Mouse (Mus musculus) midbrain, embryonic 15.5 days (tissue): Measurements from ENCODE around the gene Pgap3. TPM values are rescaled to one million over a fixed set of nuclear protein-coding genes. Genes with fewer than 3 reads are reported as not detected.

ENCODE experiments used
- ATAC-seq: fragments of 200-750 bp; cut with Nextera tagmentation; replicated peaks from 2 replicates; pipeline ENCODE4 v1.8.0; 2017; ENCODE audit warnings: moderate TSS enrichment
- H3K27ac ChIP-seq: fragments of 300-500 bp; sonication (generic); 2 replicates; pipeline ENCODE4 v1.5.1; 2015; ENCODE audit warnings: mild to moderate bottlenecking, inconsistent platforms
- H3K27me3 ChIP-seq: fragments of 300-500 bp; sonication (generic); replicated peaks from 2 replicates; pipeline ENCODE4 v1.6.1; 2015; ENCODE audit warnings: inconsistent platforms
- H3K36me3 ChIP-seq: fragments of 300-500 bp; sonication (generic); replicated peaks from 2 replicates; pipeline ENCODE4 v1.6.1; 2015; ENCODE audit warnings: inconsistent platforms
- H3K4me1 ChIP-seq: fragments of 300-500 bp; sonication (generic); 2 replicates; pipeline ENCODE4 v1.6.1; 2015; ENCODE audit warnings: inconsistent platforms
- H3K4me2 ChIP-seq: fragments of 300-500 bp; sonication (generic); 2 replicates; pipeline ENCODE4 v1.6.1; 2015; ENCODE audit warnings: inconsistent platforms, mild to moderate bottlenecking, moderate library complexity
- H3K4me3 ChIP-seq: fragments of 300-500 bp; sonication (generic); 2 replicates; pipeline ENCODE4 v1.5.1; 2015; ENCODE audit warnings: mild to moderate bottlenecking, inconsistent platforms
- H3K9ac ChIP-seq: fragments of 300-500 bp; sonication (generic); 2 replicates; pipeline ENCODE4 v1.6.1; 2015; ENCODE audit warnings: mild to moderate bottlenecking, inconsistent platforms
- H3K9me3 ChIP-seq: fragments of 300-500 bp; sonication (generic); 2 replicates; pipeline ENCODE4 v1.6.1; 2016; ENCODE audit warnings: inconsistent platforms
- WGBS: fragments of 180-500 bp; shearing (Covaris S2); methylation state at CpG from one replicate; pipeline ENCODE4 v1.1.7; 2015; ENCODE audit warnings: mixed read lengths; 5-methylcytosine and 5-hydroxymethylcytosine counted together
- polyA plus RNA-seq: library from polyadenylated mRNA; unstranded; fragments of >200 nt; fragmentation: Nextera tagmentation; extraction: Ambion mirVana; gene quantifications from 2 replicates; pipeline ENCODE4 v1.2.1, GENCODE M21; 2015

Pgap3 gene
- 9.6 and 9.9 TPM in 2 replicates for polyA plus RNA-seq

- peak; percentile 91 for ATAC-seq
- Histone ChIP-seq H3K27ac (peak within 1 kb of the TSS; percentile 96), H3K4me1 (peaks cover 7% of the 10 kb centered on the region), H3K27me3 (peaks cover 5% of the 10 kb centered on the region), H3K36me3 (no peaks in the 10 kb centered on the region), H3K9ac (peak within 1 kb of the TSS; percentile 69), H3K4me3 (peak within 1 kb of the TSS; percentile 59), H3K4me2 (peak within 1 kb of the TSS; percentile 74), H3K9me3 (no peaks in the 10 kb centered on the region)
- WGBS = under 1% methylated on average over 40 of the region's 40 CpGs
Observed at GRCm38 (mm10) chr11:98400161-98400726, at the start of gene Pgap3. Gene Pgap3, minus strand, starts transcription at chr11:98400490.

- Histone ChIP-seq H3K27ac (no peak overlapping the region), H3K4me2 (no peak overlapping the region), H3K9me3 (no peaks in the 10 kb centered on the region), H3K4me1 (peaks cover 8% of the 10 kb centered on the region), H3K9ac (no peak overlapping the region), H3K27me3 (peaks cover 27% of the 10 kb centered on the region), H3K36me3 (no peaks in the 10 kb centered on the region), H3K4me3 (no peak overlapping the region)
- WGBS = 91% methylated on average over 3 of the region's 3 CpGs
- no peak for ATAC-seq
Observed at GRCm38 (mm10) chr11:98449419-98449818, 49.1 kb upstream of the Pgap3 start.

- H3K36me3 ChIP-seq = no peaks in the 10 kb centered on the region
- H3K9ac ChIP-seq = no peak overlapping the region
- H3K4me3 ChIP-seq = no peak overlapping the region
- no peaks in the 10 kb centered on the region for H3K9me3 ChIP-seq
- peaks cover 8% of the 10 kb centered on the region for H3K4me1 ChIP-seq
- no peak overlapping the region for H3K27ac ChIP-seq
- H3K27me3 ChIP-seq = peaks cover 27% of the 10 kb centered on the region
- no peak overlapping the region for H3K4me2 ChIP-seq
- no peak for ATAC-seq
- WGBS = 46% methylated on average over 13 of the region's 13 CpGs
Observed at GRCm38 (mm10) chr11:98448191-98448790, 48.0 kb upstream of the Pgap3 start.

GRCm38 (mm10) chr11:98447475-98447834 is 47.2 kb upstream of the Pgap3 start:
- Histone ChIP-seq H3K4me3 (no peak overlapping the region), H3K27me3 (peaks cover 27% of the 10 kb centered on the region), H3K9me3 (no peaks in the 10 kb centered on the region), H3K4me1 (peaks cover 8% of the 10 kb centered on the region), H3K27ac (no peak overlapping the region), H3K36me3 (no peaks in the 10 kb centered on the region), H3K9ac (no peak overlapping the region), H3K4me2 (peak overlapping the region; percentile 21; the same call in 1 of the 2 replicates)
- WGBS = 17% methylated on average over 7 of the region's 7 CpGs
- ATAC-seq = no peak

- 4% methylated on average over 33 of the region's 33 CpGs for WGBS
- H3K4me2 ChIP-seq = peak overlapping the region; percentile 21
- no peak for ATAC-seq
- peaks cover 27% of the 10 kb centered on the region for H3K27me3 ChIP-seq
- no peaks in the 10 kb centered on the region for H3K9me3 ChIP-seq
- no peak overlapping the region for H3K4me3 ChIP-seq
- peak overlapping the region; percentile 14; the same call in 1 of the 2 replicates for H3K9ac ChIP-seq
- no peaks in the 10 kb centered on the region for H3K36me3 ChIP-seq
- no peak overlapping the region for H3K27ac ChIP-seq
- peaks cover 8% of the 10 kb centered on the region for H3K4me1 ChIP-seq
Observed at GRCm38 (mm10) chr11:98446562-98447474, 46.5 kb upstream of the Pgap3 start.

GRCm38 (mm10) chr11:98446213-98446561 is 45.9 kb upstream of the Pgap3 start, which contains the start of gene Grb7:
Gene Grb7, plus strand, starts transcription at chr11:98446394.
- peaks cover 27% of the 10 kb centered on the region for H3K27me3 ChIP-seq
- H3K27ac ChIP-seq = no peak within 1 kb of the TSS
- peaks cover 8% of the 10 kb centered on the region for H3K4me1 ChIP-seq
- WGBS = 8% methylated on average over 5 of the region's 5 CpGs
- no peaks in the 10 kb centered on the region for H3K9me3 ChIP-seq
- ATAC-seq = no peak
- H3K9ac ChIP-seq = peak within 1 kb of the TSS; percentile 14; the same call in 1 of the 2 replicates
- no peak within 1 kb of the TSS for H3K4me3 ChIP-seq
- H3K4me2 ChIP-seq = peak within 1 kb of the TSS; percentile 21
- H3K36me3 ChIP-seq = no peaks in the 10 kb centered on the region

GRCm38 (mm10) chr11:98445679-98446078 is 45.4 kb upstream of the Pgap3 start:
- 63% methylated on average over 4 of the region's 4 CpGs for WGBS
- no peak overlapping the region for H3K27ac ChIP-seq
- peaks cover 27% of the 10 kb centered on the region for H3K27me3 ChIP-seq
- no peak overlapping the region for H3K4me3 ChIP-seq
- H3K9me3 ChIP-seq = no peaks in the 10 kb centered on the region
- H3K36me3 ChIP-seq = no peaks in the 10 kb centered on the region
- ATAC-seq = no peak
- H3K4me1 ChIP-seq = peaks cover 8% of the 10 kb centered on the region
- H3K4me2 ChIP-seq = no peak overlapping the region
- no peak overlapping the region for H3K9ac ChIP-seq

- ATAC-seq = no peak
Observed at GRCm38 (mm10) chr11:98445238-98445637, 44.9 kb upstream of the Pgap3 start.

GRCm38 (mm10) chr11:98443688-98444087 is 43.4 kb upstream of the Pgap3 start:
- no peak overlapping the region for H3K9ac ChIP-seq
- H3K27me3 ChIP-seq = peaks cover 27% of the 10 kb centered on the region
- no peaks in the 10 kb centered on the region for H3K9me3 ChIP-seq
- H3K36me3 ChIP-seq = no peaks in the 10 kb centered on the region
- no peak overlapping the region for H3K4me3 ChIP-seq
- H3K4me1 ChIP-seq = peaks cover 8% of the 10 kb centered on the region
- 91% methylated on average over 1 of the region's 1 CpGs for WGBS
- no peak for ATAC-seq
- H3K4me2 ChIP-seq = no peak overlapping the region
- H3K27ac ChIP-seq = no peak overlapping the region

More at GRCm38 (mm10) chr11:98445238-98445637, 44.9 kb upstream of the Pgap3 start:
- H3K4me3 ChIP-seq = no peak overlapping the region
- 47% methylated on average over 1 of the region's 1 CpGs for WGBS
- no peaks in the 10 kb centered on the region for H3K9me3 ChIP-seq
- H3K27me3 ChIP-seq = peaks cover 27% of the 10 kb centered on the region
- H3K9ac ChIP-seq = no peak overlapping the region
- no peak overlapping the region for H3K4me2 ChIP-seq
- H3K4me1 ChIP-seq = peaks cover 8% of the 10 kb centered on the region
- H3K36me3 ChIP-seq = no peaks in the 10 kb centered on the region
- no peak overlapping the region for H3K27ac ChIP-seq

- Histone ChIP-seq H3K9me3 (no peaks in the 10 kb centered on the region), H3K27ac (peak within 1 kb of the TSS; percentile 79), H3K4me3 (peak within 1 kb of the TSS; percentile 74), H3K36me3 (no peaks in the 10 kb centered on the region), H3K4me2 (peak within 1 kb of the TSS; percentile 68), H3K27me3 (no peaks in the 10 kb centered on the region), H3K4me1 (peaks cover 9% of the 10 kb centered on the region), H3K9ac (peak within 1 kb of the TSS; percentile 67)
- peak; percentile 94 for ATAC-seq
- 3% methylated on average over 43 of the region's 43 CpGs for WGBS
Observed at GRCm38 (mm10) chr11:98438331-98439158, 38.3 kb upstream of the Pgap3 start, which contains the start of gene Mien1. Gene Mien1, minus strand, starts transcription at chr11:98438991.

- 90% methylated on average over 6 of the region's 6 CpGs for WGBS
- no peak overlapping the region for H3K27ac ChIP-seq
- ATAC-seq = no peak
- H3K9me3 ChIP-seq = no peaks in the 10 kb centered on the region
- H3K27me3 ChIP-seq = no peaks in the 10 kb centered on the region
- no peak overlapping the region; the same call in 1 of the 2 replicates for H3K4me2 ChIP-seq
- H3K9ac ChIP-seq = no peak overlapping the region
- H3K4me1 ChIP-seq = peaks cover 9% of the 10 kb centered on the region
- no peaks in the 10 kb centered on the region for H3K36me3 ChIP-seq
- H3K4me3 ChIP-seq = 0 out of 2 replicates have a peak overlapping the region, but pooled peaks have one; percentile 74
Observed at GRCm38 (mm10) chr11:98437441-98437840, 37.2 kb upstream of the Pgap3 start.
